Mouse (Mus musculus) CH12.LX (cell line): ENCODE results near the gene Tldc1. TPM values are rescaled to one million over a fixed set of nuclear protein-coding genes. Genes with fewer than 3 reads are reported as not detected.

Source experiments
- DNase-seq: peaks from one replicate; pipeline ENCODE4 v3.0.0-alpha.2; 2013; ENCODE audit errors: extremely low read depth
- H3K27ac ChIP-seq: 2 replicates; pipeline ENCODE4 v1.5.1; 2012; ENCODE audit warnings: low read depth, mild to moderate bottlenecking, control low read depth, moderate library complexity; ENCODE audit not compliant: insufficient read depth
- H3K27me3 ChIP-seq: replicated peaks from 2 replicates; pipeline ENCODE3; 2012; ENCODE audit warnings: inconsistent platforms
- H3K36me3 ChIP-seq, 2 experiments: replicated peaks in 1 of 2; 2 replicates each; pipeline versions ENCODE3 to v1.6.1; 2012; ENCODE audit warnings: inconsistent platforms in 1 of 2, low read length in 1 of 2, mild to moderate bottlenecking in 1 of 2, mixed read lengths in 1 of 2, moderate library complexity in 1 of 2; ENCODE audit not compliant: control insufficient read depth in 1 of 2, insufficient read depth in 1 of 2
- H3K4me1 ChIP-seq, 2 experiments: 2 replicates each; pipeline ENCODE4 v1.6.1; 2012; ENCODE audit warnings: inconsistent platforms in 1 of 2, moderate library complexity in 1 of 2; ENCODE audit not compliant: insufficient read depth in 2 of 2, control insufficient read depth in 1 of 2
- H3K4me2 ChIP-seq: 2 replicates; pipeline ENCODE4 v1.6.1; 2012; ENCODE audit warnings: low read depth, mild to moderate bottlenecking, control low read depth; ENCODE audit not compliant: poor library complexity, insufficient read depth, severe bottlenecking
- H3K4me3 ChIP-seq, 3 experiments: fragments of 150-350 bp in 1 of 3; sonication (generic) in 1 of 3; replicated peaks in 1 of 3; 2 replicates each; pipeline versions ENCODE3 to v1.5.1; 2011 to 2012; ENCODE audit warnings: low read depth in 2 of 3, low read length in 2 of 3, mild to moderate bottlenecking in 2 of 3, moderate library complexity in 2 of 3, control low read depth in 1 of 3, improper control_type of control experiment in 1 of 3, inconsistent platforms in 1 of 3, mixed read lengths in 1 of 3; ENCODE audit not compliant: poor library complexity in 1 of 3
- H3K79me2 ChIP-seq: replicated peaks from 2 replicates; pipeline ENCODE4 v1.6.1; 2012; ENCODE audit warnings: mild to moderate bottlenecking, moderate library complexity; ENCODE audit not compliant: control insufficient read depth, poor library complexity, insufficient read depth, severe bottlenecking; ENCODE audit errors: extremely low read depth
- H3K9ac ChIP-seq: 2 replicates; pipeline ENCODE4 v1.6.1; 2012; ENCODE audit warnings: low read depth, mild to moderate bottlenecking, control low read depth, moderate library complexity; ENCODE audit not compliant: insufficient read depth
- H3K9me3 ChIP-seq: replicated peaks from 2 replicates; pipeline ENCODE3; 2012; ENCODE audit warnings: low read length, inconsistent platforms, mixed read lengths
- BHLHE40 ChIP-seq: IDR thresholded peaks from 2 replicates; pipeline ENCODE4 v1.6.1; 2011; ENCODE audit warnings: mild to moderate bottlenecking, low read depth, low read length, improper control_type of control experiment
- ELF1 ChIP-seq: IDR thresholded peaks from 2 replicates; pipeline ENCODE4 v1.6.1; 2014; ENCODE audit warnings: low read depth, mild to moderate bottlenecking, inconsistent platforms, low read length, improper control_type of control experiment
- EP300 ChIP-seq: IDR thresholded peaks from 2 replicates; pipeline ENCODE4 v1.6.1; 2011; ENCODE audit warnings: low read length, improper control_type of control experiment
- ETS1 ChIP-seq: conservative IDR thresholded peaks from 2 replicates; pipeline ENCODE4 v1.6.1; 2012; ENCODE audit warnings: low read depth, mild to moderate bottlenecking, inconsistent platforms, low read length, improper control_type of control experiment, moderate library complexity
- GABPA ChIP-seq: IDR thresholded peaks from 2 replicates; pipeline ENCODE4 v1.6.1; 2012; ENCODE audit warnings: low read depth, low read length, improper control_type of control experiment, inconsistent platforms; ENCODE audit not compliant: insufficient replicate concordance
- IRF4 ChIP-seq: IDR thresholded peaks from 2 replicates; pipeline ENCODE4 v1.6.1; 2014; ENCODE audit warnings: low read depth, mild to moderate bottlenecking, inconsistent platforms, low read length, improper control_type of control experiment
- JUN ChIP-seq: IDR thresholded peaks from 2 replicates; pipeline ENCODE4 v1.6.1; 2011; ENCODE audit warnings: low read depth, mild to moderate bottlenecking, low read length, improper control_type of control experiment, moderate library complexity; ENCODE audit not compliant: insufficient read depth
- MAFK ChIP-seq: IDR thresholded peaks from 2 replicates; pipeline ENCODE4 v1.6.1; 2011; ENCODE audit warnings: low read length, improper control_type of control experiment; ENCODE audit not compliant: insufficient replicate concordance
- MAX ChIP-seq: IDR thresholded peaks from 2 replicates; pipeline ENCODE4 v1.6.1; 2011; ENCODE audit warnings: low read length, improper control_type of control experiment
- MEF2A ChIP-seq: IDR thresholded peaks from 2 replicates; pipeline ENCODE4 v1.6.1; 2014; ENCODE audit warnings: low read depth, mild to moderate bottlenecking, inconsistent platforms, low read length, improper control_type of control experiment, borderline replicate concordance
- MYC ChIP-seq: IDR thresholded peaks from 2 replicates; pipeline ENCODE4 v1.6.1; 2011; ENCODE audit warnings: low read depth, mild to moderate bottlenecking, improper control_type of control experiment, low read length
- NELFE ChIP-seq: IDR thresholded peaks from 2 replicates; pipeline ENCODE4 v1.6.1; 2011; ENCODE audit warnings: low read depth, low read length, improper control_type of control experiment
- NRF1 ChIP-seq: IDR thresholded peaks from 2 replicates; pipeline ENCODE4 v1.6.1; 2014; ENCODE audit warnings: low read depth, mild to moderate bottlenecking, inconsistent platforms, low read length, improper control_type of control experiment, moderate library complexity
- PAX5 ChIP-seq: IDR thresholded peaks from 2 replicates; pipeline ENCODE4 v1.6.1; 2012; ENCODE audit warnings: low read length, inconsistent platforms, mixed read lengths
- POLR2AphosphoS2 ChIP-seq: IDR thresholded peaks from 2 replicates; pipeline ENCODE4 v1.6.1; 2011; ENCODE audit warnings: low read depth, low read length, improper control_type of control experiment
- SIN3A ChIP-seq: IDR thresholded peaks from 2 replicates; pipeline ENCODE4 v1.6.1; 2012; ENCODE audit warnings: low read length, improper control_type of control experiment, inconsistent platforms
- ZNF384 ChIP-seq: IDR thresholded peaks from 2 replicates; pipeline ENCODE4 v1.6.1; 2012; ENCODE audit warnings: low read depth, low read length, improper control_type of control experiment, inconsistent platforms
- dilution Hi-C: fragments of 300-500 bp; cut with MboI; formaldehyde crosslinking; loops from 2 replicates; pipeline ENCODE4 v1.14.3; 2020; ENCODE audit warnings: low sequenced_read_pairs; ENCODE audit not compliant: extremely low pct_unique_long_range_greater_than_20kb, extremely low pct_ligation_motif_present
- in situ Hi-C: fragments of 300-500 bp; cut with MboI; formaldehyde crosslinking; loops from 3 replicates; pipeline ENCODE4 v1.14.3; 2019; ENCODE audit warnings: low sequenced_read_pairs, low pct_ligation_motif_present, low pct_unique_long_range_greater_than_20kb, mixed read lengths
- polyA plus RNA-seq: library from polyadenylated mRNA; unstranded; fragments of >175 nt; gene quantifications from 2 replicates; pipeline ENCODE4 v1.2.1, GENCODE M21; 2012; ENCODE audit warnings: low read depth; ENCODE audit not compliant: insufficient read length
- total RNA-seq, 2 experiments: library from RNA; depleted of rRNA; stranded (reverse); fragments of 300-350 nt in 1 of 2; fragments of >200 nt in 1 of 2; gene quantifications; 2 replicates each; pipeline ENCODE4 v1.2.3; 2012 to 2014

The Tldc1 gene
- total and polyA plus RNA-seq, 3 experiments, result 3.8 to 10.4 (median 7.7) TPM

GRCm38 (mm10) chr8:119713421-119713820 is 64.8 kb downstream of the Tldc1 start:
- H3K36me3 ChIP-seq, result no peaks in the 10 kb centered on the region
- no peak overlapping the region for H3K4me2 ChIP-seq
- no peak overlapping the region for H3K4me3 ChIP-seq
- TF ChIP-seq POLR2AphosphoS2, result no peak
- TF ChIP-seq ZNF384, result no peak
- TF ChIP-seq SIN3A, result no peak
- TF ChIP-seq EP300, result no peak
- no peak for TF ChIP-seq MAX
- no peak for TF ChIP-seq NRF1
- H3K27ac ChIP-seq, result no peak overlapping the region
- no peak for DNase-seq
- H3K4me1 ChIP-seq, result peaks cover 11 to 12% of the 10 kb centered on the region in 2 experiments; a peak in 3 of 4 replicates
- no peak overlapping the region for H3K9ac ChIP-seq
- dilution Hi-C loops, result no loop called here
- H3K9me3 ChIP-seq, result no peaks in the 10 kb centered on the region
- H3K79me2 ChIP-seq, result no peaks in the 10 kb centered on the region
- peaks cover 51% of the 10 kb centered on the region for H3K27me3 ChIP-seq
- in situ Hi-C loops, result no loop called here

- Histone ChIP-seq H3K4me2 (no peak overlapping the region), H3K9ac (no peak overlapping the region), H3K9me3 (no peaks in the 10 kb centered on the region), H3K79me2 (no peaks in the 10 kb centered on the region), H3K4me1 (peaks cover 11 to 12% of the 10 kb centered on the region in 2 experiments; a peak in 3 of 4 replicates), H3K27me3 (peaks cover 48% of the 10 kb centered on the region), H3K36me3 (no peaks in the 10 kb centered on the region), H3K4me3 (no peak overlapping the region), H3K27ac (no peak overlapping the region)
- dilution Hi-C loops (no loop called here), in situ Hi-C loops (no loop called here)
- TF ChIP-seq IRF4 (no peak), ZNF384 (no peak), EP300 (no peak), GABPA (no peak), NELFE (no peak), ELF1 (no peak), MYC (no peak), ETS1 (no peak), MAFK (no peak), JUN (no peak), MEF2A (no peak), BHLHE40 (no peak), PAX5 (no peak)
- DNase-seq, result no peak
Measured at GRCm38 (mm10) chr8:119712226-119712625, 66.0 kb downstream of the Tldc1 start.

Other genes with a start within 250 kb of the Tldc1 start
- gene Mbtps1, start 219.7 kb downstream of the Tldc1 start, total RNA-seq (2012; rRNA removed), result 32.6 and 33.8 TPM in 2 replicates
- gene Mbtps1, start 219.7 kb downstream of the Tldc1 start, total RNA-seq (2014; rRNA removed), result 27.8 and 40.7 TPM in 2 replicates
- gene Mbtps1, start 219.7 kb downstream of the Tldc1 start, polyA plus RNA-seq, result 38.3 and 41.1 TPM in 2 replicates
- 11.6 and 13.6 TPM in 2 replicates for gene Hsdl1, start 203.2 kb downstream of the Tldc1 start, total RNA-seq (2012; rRNA removed)
- gene Hsdl1, start 203.2 kb downstream of the Tldc1 start, total RNA-seq (2014; rRNA removed), result 8.2 and 8.6 TPM in 2 replicates
- 5.4 and 5.7 TPM in 2 replicates for gene Hsdl1, start 203.2 kb downstream of the Tldc1 start, polyA plus RNA-seq
- 0.25 TPM in 2 replicates for gene Dnaaf1, start 203.2 kb downstream of the Tldc1 start, total RNA-seq (2012; rRNA removed)
- not detected in 2 replicates for gene Dnaaf1, start 203.2 kb downstream of the Tldc1 start, total RNA-seq (2014; rRNA removed)
- not detected in 2 replicates for gene Dnaaf1, start 203.2 kb downstream of the Tldc1 start, polyA plus RNA-seq
- 12.1 and 14.6 TPM in 2 replicates for gene Taf1c, start 173.2 kb downstream of the Tldc1 start, total RNA-seq (2012; rRNA removed)
- 8.7 and 11.0 TPM in 2 replicates for gene Taf1c, start 173.2 kb downstream of the Tldc1 start, total RNA-seq (2014; rRNA removed)
- 14.9 and 15.5 TPM in 2 replicates for gene Taf1c, start 173.2 kb downstream of the Tldc1 start, polyA plus RNA-seq
- not detected in 2 replicates for gene Adad2, start 165.7 kb downstream of the Tldc1 start, total RNA-seq (2012; rRNA removed)
- not detected in 2 replicates for gene Adad2, start 165.7 kb downstream of the Tldc1 start, total RNA-seq (2014; rRNA removed)
- gene Adad2, start 165.7 kb downstream of the Tldc1 start, polyA plus RNA-seq, result not detected in 2 replicates
- not detected in 2 replicates for gene Kcng4, start 142.7 kb downstream of the Tldc1 start, total RNA-seq (2012; rRNA removed)
- gene Kcng4, start 142.7 kb downstream of the Tldc1 start, total RNA-seq (2014; rRNA removed), result not detected in 2 replicates
- gene Kcng4, start 142.7 kb downstream of the Tldc1 start, polyA plus RNA-seq, result not detected in 2 replicates
- gene Wfdc1, start 112.1 kb downstream of the Tldc1 start, total RNA-seq (2012; rRNA removed), result not detected in 2 replicates
- gene Wfdc1, start 112.1 kb downstream of the Tldc1 start, total RNA-seq (2014; rRNA removed), result not detected in 2 replicates
- gene Wfdc1, start 112.1 kb downstream of the Tldc1 start, polyA plus RNA-seq, result not detected in 2 replicates
- not detected in 2 replicates for gene Atp2c2, start 78.4 kb downstream of the Tldc1 start, total RNA-seq (2012; rRNA removed)
- not detected in 2 replicates for gene Atp2c2, start 78.4 kb downstream of the Tldc1 start, total RNA-seq (2014; rRNA removed)
- not detected in 2 replicates for gene Atp2c2, start 78.4 kb downstream of the Tldc1 start, polyA plus RNA-seq
- gene Cotl1, start 62.1 kb upstream of the Tldc1 start, total RNA-seq (2012; rRNA removed), result 59.6 and 69.1 TPM in 2 replicates
- gene Cotl1, start 62.1 kb upstream of the Tldc1 start, total RNA-seq (2014; rRNA removed), result 135 and 139 TPM in 2 replicates
- 349 and 375 TPM in 2 replicates for gene Cotl1, start 62.1 kb upstream of the Tldc1 start, polyA plus RNA-seq
- gene Klhl36, start 83.8 kb upstream of the Tldc1 start, total RNA-seq (2012; rRNA removed), result 5.2 and 7.9 TPM in 2 replicates
- 3.0 and 3.4 TPM in 2 replicates for gene Klhl36, start 83.8 kb upstream of the Tldc1 start, total RNA-seq (2014; rRNA removed)
- 3.1 and 3.8 TPM in 2 replicates for gene Klhl36, start 83.8 kb upstream of the Tldc1 start, polyA plus RNA-seq
- gene Usp10, start 131.9 kb upstream of the Tldc1 start, total RNA-seq (2012; rRNA removed), result 152 and 167 TPM in 2 replicates
- gene Usp10, start 131.9 kb upstream of the Tldc1 start, total RNA-seq (2014; rRNA removed), result 72.3 and 80.0 TPM in 2 replicates
- gene Usp10, start 131.9 kb upstream of the Tldc1 start, polyA plus RNA-seq, result 125 and 161 TPM in 2 replicates
- 16.5 and 26.3 TPM in 2 replicates for gene Gm20388, start 132.4 kb upstream of the Tldc1 start, total RNA-seq (2012; rRNA removed)
- gene Gm20388, start 132.4 kb upstream of the Tldc1 start, total RNA-seq (2014; rRNA removed), result 11.9 and 14.8 TPM in 2 replicates
- 22.2 and 27.2 TPM in 2 replicates for gene Gm20388, start 132.4 kb upstream of the Tldc1 start, polyA plus RNA-seq
- 0.04 TPM in 1 of 2 replicates, not detected in the other for gene Crispld2, start 214.0 kb upstream of the Tldc1 start, total RNA-seq (2012; rRNA removed)
- gene Crispld2, start 214.0 kb upstream of the Tldc1 start, total RNA-seq (2014; rRNA removed), result not detected in 2 replicates
- not detected in 2 replicates for gene Crispld2, start 214.0 kb upstream of the Tldc1 start, polyA plus RNA-seq